Mouse (Mus musculus): ENCODE data around the gene Pcx. TPM values are rescaled to one million over a fixed set of nuclear protein-coding genes. Genes with fewer than 3 reads are reported as not detected.

Gene Pcx
- 21.3 and 24.7 TPM in 2 replicates for polyA plus RNA-seq (2015; fragmentation: Nextera tagmentation; extraction: Ambion mirVana)

DNA sequence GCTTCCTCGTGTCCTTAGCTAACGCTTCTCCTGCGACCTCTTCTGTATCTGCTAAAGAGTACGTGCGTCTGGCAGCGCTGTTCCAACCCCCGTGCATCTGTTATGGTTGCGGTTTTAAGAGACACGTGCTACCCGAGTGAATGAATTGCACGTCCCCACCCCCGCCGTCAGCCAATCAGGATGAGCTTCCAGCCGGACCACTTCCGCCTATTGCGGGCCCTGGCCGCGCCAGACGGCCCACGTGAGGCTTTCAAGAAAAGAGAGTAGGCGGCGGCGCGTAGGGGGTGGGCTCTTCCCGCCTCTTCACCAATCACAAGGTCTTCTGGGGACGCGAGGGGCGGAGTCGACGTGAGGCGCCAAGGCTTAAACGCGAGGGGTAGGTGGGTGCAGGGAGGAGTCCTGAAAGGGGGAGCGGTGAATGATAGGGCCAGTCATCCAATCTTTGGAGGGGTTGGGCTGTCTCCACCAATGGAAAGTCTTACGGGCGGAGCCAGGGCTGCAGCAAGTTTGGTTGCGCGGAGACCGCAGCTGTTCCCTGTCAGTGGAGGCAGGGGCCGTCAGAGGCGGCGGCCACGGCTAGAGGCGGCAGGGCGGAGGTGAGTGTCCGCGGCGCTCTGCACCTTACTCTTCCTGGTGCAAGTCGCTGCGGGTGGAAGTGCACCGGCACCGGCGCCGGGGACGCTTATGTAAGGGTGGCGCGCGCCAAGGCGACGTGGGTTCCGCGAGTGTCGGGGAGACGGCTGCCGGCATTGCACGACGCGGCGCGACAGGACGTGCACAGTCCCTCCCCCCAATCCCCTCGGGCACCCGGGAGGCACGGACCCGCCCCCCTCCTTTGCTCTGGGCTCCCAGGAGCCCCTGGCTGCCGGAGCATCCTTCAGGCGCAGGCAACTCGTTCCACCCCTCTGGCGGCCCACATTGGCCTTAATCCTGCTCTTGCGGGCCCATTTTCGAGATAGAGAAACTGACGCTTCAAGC, at the start of gene Pcx:
Gene Pcx, plus strand, starts transcription at position 487 of the 978 bp plus-strand sequence.
- H3K4me3 ChIP-seq (ENCODE audit: low read length): peak within 1 kb of the TSS; percentile 78
- peaks cover 11% of the 10 kb centered on the region for H3K4me1 ChIP-seq (replicated peaks; ENCODE audit: control insufficient read depth, insufficient read depth, low read length)
- H3K36me3 ChIP-seq (ENCODE audit: control insufficient read depth, insufficient read depth, low read length): no peaks in the 10 kb centered on the region
- WGBS: under 1% methylated on average over 82 of the region's 82 CpGs
- peak within 1 kb of the TSS; percentile 97 for H3K4me2 ChIP-seq (ENCODE audit: low read depth, low read length)
- no peak within 1 kb of the TSS for H3K27ac ChIP-seq (ENCODE audit: low read length)
- no peaks in the 10 kb centered on the region; the same call in 1 of the 2 replicates for H3K27me3 ChIP-seq (ENCODE audit: control insufficient read depth, insufficient read depth, low read depth, low read length)
- H3K9ac ChIP-seq (ENCODE audit: low read length): peak within 1 kb of the TSS; percentile 69
- no peaks in the 10 kb centered on the region for H3K9me3 ChIP-seq (ENCODE audit: control insufficient read depth, low read length)
- ATAC-seq (ENCODE audit: low read depth): peak; percentile 100

DNA sequence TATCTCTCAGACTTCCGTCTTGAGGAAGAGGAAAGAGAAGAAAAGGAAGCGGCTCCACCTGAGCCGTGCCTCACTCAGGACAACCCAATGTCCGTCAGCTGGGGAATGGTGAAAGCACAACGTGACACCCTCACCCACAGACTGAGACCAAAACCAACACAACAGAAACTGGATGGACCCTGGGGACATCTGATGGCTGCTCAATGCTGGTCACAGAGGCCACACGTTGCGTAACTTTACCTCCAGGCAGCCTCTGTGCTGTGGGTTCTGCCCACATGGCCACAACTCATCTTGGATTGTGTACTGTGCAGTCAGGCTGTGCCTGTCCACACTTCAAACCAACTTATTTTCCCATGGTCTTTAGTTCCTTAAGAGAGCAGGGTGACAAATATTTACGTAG, 48.3 kb upstream of the Pcx start:
- no peak overlapping the region for H3K4me2 ChIP-seq (ENCODE audit: low read depth, low read length)
- H3K4me1 ChIP-seq (replicated peaks; ENCODE audit: control insufficient read depth, insufficient read depth, low read length): no peaks in the 10 kb centered on the region
- WGBS: 70% methylated on average over 8 of the region's 8 CpGs
- no peak for ATAC-seq (ENCODE audit: low read depth)
- H3K27me3 ChIP-seq (ENCODE audit: control insufficient read depth, insufficient read depth, low read depth, low read length): no peaks in the 10 kb centered on the region
- H3K9ac ChIP-seq (ENCODE audit: low read length): no peak overlapping the region
- no peak overlapping the region for H3K4me3 ChIP-seq (ENCODE audit: low read length)
- no peak overlapping the region for H3K27ac ChIP-seq (ENCODE audit: low read length)
- H3K9me3 ChIP-seq (ENCODE audit: control insufficient read depth, low read length): no peaks in the 10 kb centered on the region
- H3K36me3 ChIP-seq (ENCODE audit: control insufficient read depth, insufficient read depth, low read length): no peaks in the 10 kb centered on the region

DNA sequence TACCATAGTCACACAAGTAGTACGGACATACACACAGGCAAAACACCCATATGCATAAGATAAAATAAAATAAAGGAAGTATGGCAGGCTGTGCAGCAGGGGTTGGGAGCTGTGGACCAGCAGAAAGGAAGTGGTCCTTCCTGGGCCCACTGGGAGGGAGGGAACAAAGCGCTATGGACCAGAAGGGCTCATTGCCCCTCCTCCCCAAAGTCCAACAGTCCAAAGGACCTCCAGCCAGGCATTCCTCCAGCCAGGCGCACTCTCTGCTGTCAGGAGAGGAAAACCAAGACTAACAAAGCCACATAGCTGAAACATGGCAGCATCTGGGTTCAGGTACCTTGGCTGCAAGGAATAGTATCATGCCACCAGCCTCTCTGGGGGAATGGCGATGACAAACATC, 45.6 kb upstream of the Pcx start:
- ATAC-seq (ENCODE audit: low read depth): no peak

DNA sequence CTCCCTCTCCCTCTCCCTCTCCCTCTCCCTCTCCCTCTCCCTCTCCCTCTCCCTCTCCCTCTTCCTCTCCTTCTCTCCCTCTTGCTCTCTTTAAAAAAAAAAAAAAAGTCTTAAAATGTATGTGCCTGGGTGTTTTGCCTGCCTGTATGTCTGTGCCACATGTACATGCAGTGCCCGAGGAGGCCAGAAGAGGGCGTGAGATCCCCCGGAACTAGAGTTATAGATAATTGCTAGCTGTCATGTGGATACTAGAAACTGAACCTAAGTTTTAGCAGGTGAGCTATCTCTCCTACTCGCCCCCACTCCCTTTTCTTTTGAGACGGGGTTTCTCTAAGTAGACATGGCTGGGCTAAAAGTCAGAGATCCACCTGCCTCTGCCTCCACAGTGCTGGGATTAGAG, 41.9 kb upstream of the Pcx start:
- no peak overlapping the region for H3K4me3 ChIP-seq (ENCODE audit: low read length)
- no peak overlapping the region for H3K4me2 ChIP-seq (ENCODE audit: low read depth, low read length)
- no peak overlapping the region for H3K9ac ChIP-seq (ENCODE audit: low read length)
- no peaks in the 10 kb centered on the region for H3K36me3 ChIP-seq (ENCODE audit: control insufficient read depth, insufficient read depth, low read length)
- H3K9me3 ChIP-seq (ENCODE audit: control insufficient read depth, low read length): no peaks in the 10 kb centered on the region
- ATAC-seq (ENCODE audit: low read depth): no peak
- no peaks in the 10 kb centered on the region for H3K27me3 ChIP-seq (ENCODE audit: control insufficient read depth, insufficient read depth, low read depth, low read length)
- 24% methylated on average over 5 of the region's 5 CpGs for WGBS
- H3K4me1 ChIP-seq (replicated peaks; ENCODE audit: control insufficient read depth, insufficient read depth, low read length): no peaks in the 10 kb centered on the region
- H3K27ac ChIP-seq (ENCODE audit: low read length): no peak overlapping the region

More for the DNA sequence above, 45.6 kb upstream of the Pcx start:
- Histone ChIP-seq H3K27me3 (ENCODE audit: control insufficient read depth, insufficient read depth, low read depth, low read length) (no peaks in the 10 kb centered on the region), H3K4me2 (ENCODE audit: low read depth, low read length) (no peak overlapping the region), H3K9me3 (ENCODE audit: control insufficient read depth, low read length) (no peaks in the 10 kb centered on the region), H3K4me1 (replicated peaks; ENCODE audit: control insufficient read depth, insufficient read depth, low read length) (no peaks in the 10 kb centered on the region), H3K27ac (ENCODE audit: low read length) (no peak overlapping the region), H3K36me3 (ENCODE audit: control insufficient read depth, insufficient read depth, low read length) (no peaks in the 10 kb centered on the region), H3K4me3 (ENCODE audit: low read length) (no peak overlapping the region), H3K9ac (ENCODE audit: low read length) (no peak overlapping the region)
- WGBS: 71% methylated on average over 4 of the region's 4 CpGs

DNA sequence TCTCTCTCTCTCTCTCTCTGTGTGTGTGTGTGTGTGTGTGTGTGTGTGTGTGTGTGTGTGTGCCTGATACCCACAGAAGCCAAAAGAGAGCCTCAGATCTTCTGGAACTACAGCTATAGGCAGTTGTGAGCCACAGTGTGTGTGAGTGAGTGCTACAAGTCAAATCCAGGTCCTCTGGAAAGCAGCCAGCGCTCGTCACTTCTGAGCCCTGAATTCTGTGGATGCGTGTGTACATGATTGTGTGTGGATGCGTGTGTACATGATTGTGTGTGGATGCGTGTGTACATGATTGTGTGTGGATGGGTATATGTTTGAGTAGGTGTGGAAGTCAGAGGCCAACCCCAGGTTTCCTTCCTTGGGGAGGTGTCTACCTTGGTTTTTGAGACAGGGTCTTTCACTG, 36.7 kb upstream of the Pcx start:
- H3K4me3 ChIP-seq (ENCODE audit: low read length): no peak overlapping the region
- 82% methylated on average over 5 of the region's 5 CpGs for WGBS
- H3K36me3 ChIP-seq (ENCODE audit: control insufficient read depth, insufficient read depth, low read length): no peaks in the 10 kb centered on the region
- no peak overlapping the region for H3K9ac ChIP-seq (ENCODE audit: low read length)
- no peaks in the 10 kb centered on the region for H3K9me3 ChIP-seq (ENCODE audit: control insufficient read depth, low read length)
- peaks cover 8% of the 10 kb centered on the region for H3K4me1 ChIP-seq (replicated peaks; ENCODE audit: control insufficient read depth, insufficient read depth, low read length)
- no peak overlapping the region for H3K27ac ChIP-seq (ENCODE audit: low read length)
- peaks cover 5% of the 10 kb centered on the region for H3K27me3 ChIP-seq (ENCODE audit: control insufficient read depth, insufficient read depth, low read depth, low read length)
- no peak for ATAC-seq (ENCODE audit: low read depth)
- H3K4me2 ChIP-seq (ENCODE audit: low read depth, low read length): no peak overlapping the region

DNA sequence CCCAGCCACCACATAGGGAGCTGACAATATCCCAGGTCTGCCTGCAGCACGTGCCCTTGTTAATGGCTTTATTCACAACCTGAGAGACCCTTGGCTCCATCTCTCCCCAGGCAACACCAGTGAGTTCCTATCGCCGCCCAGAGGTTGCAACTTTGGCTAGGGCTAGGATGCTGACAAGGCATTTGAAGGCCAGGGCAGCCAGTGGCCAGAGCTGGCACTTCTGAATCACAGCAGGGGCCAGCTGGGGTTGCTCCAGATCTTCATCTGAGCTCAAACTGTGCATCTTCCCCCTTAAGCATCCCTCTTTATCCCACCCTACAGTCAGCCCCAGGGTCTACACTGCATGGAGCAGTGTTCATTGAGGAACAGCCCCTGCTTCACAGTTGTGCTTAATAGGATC, 35.5 kb upstream of the Pcx start:
- Histone ChIP-seq H3K4me2 (ENCODE audit: low read depth, low read length) (no peak overlapping the region), H3K4me3 (ENCODE audit: low read length) (no peak overlapping the region), H3K36me3 (ENCODE audit: control insufficient read depth, insufficient read depth, low read length) (no peaks in the 10 kb centered on the region), H3K4me1 (replicated peaks; ENCODE audit: control insufficient read depth, insufficient read depth, low read length) (peaks cover 8% of the 10 kb centered on the region), H3K9me3 (ENCODE audit: control insufficient read depth, low read length) (no peaks in the 10 kb centered on the region), H3K27ac (ENCODE audit: low read length) (no peak overlapping the region), H3K27me3 (ENCODE audit: control insufficient read depth, insufficient read depth, low read depth, low read length) (peaks cover 5% of the 10 kb centered on the region), H3K9ac (ENCODE audit: low read length) (no peak overlapping the region)
- 47% methylated on average over 3 of the region's 3 CpGs for WGBS
- ATAC-seq (ENCODE audit: low read depth): no peak

DNA sequence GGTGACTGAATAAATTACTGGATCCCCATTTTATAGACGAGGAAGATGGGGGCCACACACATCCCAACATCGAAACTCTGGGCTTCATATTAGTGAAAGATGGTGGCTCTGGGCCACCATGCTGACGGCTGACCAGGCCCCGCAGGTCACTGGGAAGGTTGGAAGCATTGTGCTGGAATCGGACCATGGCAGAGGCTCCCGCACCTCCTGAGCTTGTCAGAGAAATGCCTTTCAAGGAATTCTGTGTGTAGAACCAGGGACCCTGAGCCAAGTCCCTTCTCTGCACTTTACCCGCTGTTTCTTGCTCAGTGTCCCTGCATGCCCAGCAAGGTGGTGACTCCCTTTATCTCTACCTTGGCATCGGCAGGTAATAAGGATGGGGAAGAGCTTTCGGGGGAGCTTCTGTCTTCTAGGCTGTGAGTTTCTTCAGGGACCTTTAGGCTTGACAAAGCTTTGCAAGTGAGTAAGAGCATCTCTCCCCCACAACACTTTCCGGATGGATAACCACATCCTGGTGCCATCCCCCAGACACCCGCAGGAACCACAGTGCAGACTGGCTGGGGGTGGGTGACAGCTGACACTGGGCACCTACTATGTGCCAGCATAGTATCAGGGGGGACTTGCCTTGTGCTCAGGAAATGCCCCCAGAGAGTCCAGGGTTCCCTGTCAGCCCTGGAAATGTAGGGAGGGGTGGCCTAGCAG, 34.9 kb upstream of the Pcx start:
- Histone ChIP-seq H3K27me3 (ENCODE audit: control insufficient read depth, insufficient read depth, low read depth, low read length) (peaks cover 5% of the 10 kb centered on the region), H3K4me3 (ENCODE audit: low read length) (no peak overlapping the region), H3K9me3 (ENCODE audit: control insufficient read depth, low read length) (no peaks in the 10 kb centered on the region), H3K4me2 (ENCODE audit: low read depth, low read length) (no peak overlapping the region), H3K36me3 (ENCODE audit: control insufficient read depth, insufficient read depth, low read length) (no peaks in the 10 kb centered on the region), H3K27ac (ENCODE audit: low read length) (no peak overlapping the region), H3K4me1 (replicated peaks; ENCODE audit: control insufficient read depth, insufficient read depth, low read length) (peaks cover 8% of the 10 kb centered on the region), H3K9ac (ENCODE audit: low read length) (no peak overlapping the region)
- no peak for ATAC-seq (ENCODE audit: low read depth)
- WGBS: 83% methylated on average over 11 of the region's 11 CpGs

DNA sequence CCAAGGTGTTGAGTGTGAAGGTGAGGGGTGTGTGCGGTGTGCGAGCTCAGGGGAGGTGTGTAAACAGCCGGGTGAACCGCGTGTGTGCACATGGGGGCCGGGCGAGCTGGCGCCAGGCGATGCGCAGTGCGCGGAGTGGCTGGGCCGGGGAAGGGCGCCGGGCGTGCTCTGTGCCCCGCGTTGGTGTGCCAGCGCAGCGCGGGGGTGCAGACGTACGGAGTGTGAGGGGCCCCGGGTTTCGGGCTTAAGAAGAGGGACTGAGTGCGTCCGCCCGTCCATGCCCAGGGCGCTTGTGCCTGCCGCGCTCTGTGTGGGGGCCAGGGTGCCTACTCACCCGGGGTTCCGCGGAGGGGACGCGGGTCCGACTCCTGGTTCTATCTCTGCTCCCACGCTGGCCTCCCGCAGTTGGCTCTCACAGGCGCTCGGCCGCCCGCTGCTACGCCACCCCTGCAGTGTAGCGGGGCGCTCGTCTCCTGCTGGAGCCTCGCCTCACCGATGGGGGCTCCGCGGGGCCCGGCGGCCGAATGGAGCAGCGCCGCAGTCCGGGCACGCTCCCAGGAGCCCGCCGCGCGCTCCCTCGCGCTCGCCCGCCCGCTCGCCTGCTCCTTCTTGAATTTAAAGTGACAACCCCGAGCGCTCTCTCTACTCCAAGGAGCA, 33.5 kb upstream of the Pcx start:
- ATAC-seq (ENCODE audit: low read depth): peak; percentile 79
- no peak overlapping the region for H3K27ac ChIP-seq (ENCODE audit: low read length)
- under 1% methylated on average over 51 of the region's 70 CpGs for WGBS

More for the DNA sequence above, 33.5 kb upstream of the Pcx start:
- Histone ChIP-seq H3K4me2 (ENCODE audit: low read depth, low read length) (peak overlapping the region; percentile 98), H3K9me3 (ENCODE audit: control insufficient read depth, low read length) (no peaks in the 10 kb centered on the region), H3K4me3 (ENCODE audit: low read length) (peak overlapping the region; percentile 60), H3K4me1 (replicated peaks; ENCODE audit: control insufficient read depth, insufficient read depth, low read length) (peaks cover 8% of the 10 kb centered on the region), H3K36me3 (ENCODE audit: control insufficient read depth, insufficient read depth, low read length) (no peaks in the 10 kb centered on the region), H3K27me3 (ENCODE audit: control insufficient read depth, insufficient read depth, low read depth, low read length) (peaks cover 5% of the 10 kb centered on the region), H3K9ac (ENCODE audit: low read length) (peak overlapping the region; percentile 68)

Data from lung, embryonic 16.5 days (tissue).